Mouse (Mus musculus) hindbrain, embryonic 10.5 days (tissue): Measurements from ENCODE around the gene Htr6. TPM values are rescaled to one million over a fixed set of nuclear protein-coding genes. Genes with fewer than 3 reads are reported as not detected.

Experiments used
- DNase-seq: peaks from one replicate; pipeline ENCODE4 v3.0.0-alpha.2; 2017; ENCODE audit warnings: low spot score
- H3K27ac ChIP-seq: fragments of 300-500 bp; sonication (generic); 2 replicates; pipeline ENCODE4 v1.5.1; 2016; ENCODE audit warnings: mild to moderate bottlenecking, moderate library complexity
- H3K27me3 ChIP-seq: fragments of 300-500 bp; sonication (generic); 2 replicates; pipeline ENCODE4 v1.6.1; 2016; ENCODE audit warnings: mild to moderate bottlenecking; ENCODE audit not compliant: poor library complexity, insufficient read depth, severe bottlenecking
- H3K36me3 ChIP-seq: fragments of 300-500 bp; sonication (generic); 2 replicates; pipeline ENCODE4 v1.6.1; 2016; ENCODE audit warnings: mild to moderate bottlenecking, moderate library complexity
- H3K4me1 ChIP-seq: fragments of 300-500 bp; sonication (generic); replicated peaks from 2 replicates; pipeline ENCODE4 v1.6.1; 2016; ENCODE audit warnings: mild to moderate bottlenecking
- H3K4me3 ChIP-seq: fragments of 300-500 bp; sonication (generic); 2 replicates; pipeline ENCODE4 v1.5.1; 2016; ENCODE audit warnings: mild to moderate bottlenecking, moderate library complexity
- H3K9me3 ChIP-seq: fragments of 300-500 bp; sonication (generic); 2 replicates; pipeline ENCODE4 v1.6.1; 2016; ENCODE audit warnings: mild to moderate bottlenecking, moderate library complexity
- WGBS: fragments of 180-500 bp; shearing (Covaris S2); methylation state at CpG from one replicate; pipeline ENCODE4 v1.1.7; 2016; 5-methylcytosine and 5-hydroxymethylcytosine counted together
- polyA plus RNA-seq: library from polyadenylated mRNA; unstranded; fragments of >200 nt; fragmentation: Nextera tagmentation; extraction: Ambion mirVana; gene quantifications from 2 replicates; pipeline ENCODE4 v1.2.1, GENCODE M21; 2016

Htr6 gene
- polyA plus RNA-seq, 1 experiment from 2014 or later, result 0.08 TPM

GRCm38 (mm10) chr4:139055744-139056143 lies 19.6 kb downstream of the Htr6 start:
- Histone ChIP-seq H3K9me3 (no peaks in the 10 kb centered on the region), H3K27me3 (no peaks in the 10 kb centered on the region), H3K36me3 (no peaks in the 10 kb centered on the region), H3K4me1 (peaks cover 17% of the 10 kb centered on the region), H3K4me3 (no peak overlapping the region), H3K27ac (no peak overlapping the region)
- 79% methylated on average over 3 of the region's 3 CpGs for WGBS
- DNase-seq, result no peak

GRCm38 (mm10) chr4:139055336-139055735 lies 20.0 kb downstream of the Htr6 start:
- no peak overlapping the region for H3K27ac ChIP-seq
- H3K4me1 ChIP-seq, result peaks cover 17% of the 10 kb centered on the region
- H3K9me3 ChIP-seq, result no peaks in the 10 kb centered on the region
- no peaks in the 10 kb centered on the region for H3K36me3 ChIP-seq
- no peak overlapping the region for H3K4me3 ChIP-seq
- 87% methylated on average over 4 of the region's 4 CpGs for WGBS
- no peak for DNase-seq
- H3K27me3 ChIP-seq, result no peaks in the 10 kb centered on the region

GRCm38 (mm10) chr4:139054300-139054923 lies 21.0 kb downstream of the Htr6 start:
- no peaks in the 10 kb centered on the region for H3K36me3 ChIP-seq
- H3K4me1 ChIP-seq, result peaks cover 17% of the 10 kb centered on the region; the same call in 1 of the 2 replicates
- no peaks in the 10 kb centered on the region for H3K9me3 ChIP-seq
- 53% methylated on average over 9 of the region's 9 CpGs for WGBS
- no peaks in the 10 kb centered on the region for H3K27me3 ChIP-seq
- H3K27ac ChIP-seq, result no peak overlapping the region
- no peak for DNase-seq
- H3K4me3 ChIP-seq, result no peak overlapping the region

- Histone ChIP-seq H3K9me3 (no peaks in the 10 kb centered on the region), H3K27ac (no peak overlapping the region), H3K36me3 (no peaks in the 10 kb centered on the region), H3K4me3 (no peak overlapping the region), H3K27me3 (no peaks in the 10 kb centered on the region), H3K4me1 (peaks cover 17% of the 10 kb centered on the region; the same call in 1 of the 2 replicates)
- 42% methylated on average over 5 of the region's 5 CpGs for WGBS
- DNase-seq, result no peak
These were observed 22.0 kb downstream of the Htr6 start for GRCm38 (mm10) chr4:139053391-139053790.

GRCm38 (mm10) chr4:139052796-139053195 lies 22.6 kb downstream of the Htr6 start:
- Histone ChIP-seq H3K4me1 (peaks cover 17% of the 10 kb centered on the region; the same call in 1 of the 2 replicates), H3K27ac (no peak overlapping the region), H3K9me3 (no peaks in the 10 kb centered on the region), H3K27me3 (no peaks in the 10 kb centered on the region), H3K36me3 (no peaks in the 10 kb centered on the region), H3K4me3 (no peak overlapping the region)
- 80% methylated on average over 7 of the region's 7 CpGs for WGBS
- no peak for DNase-seq

GRCm38 (mm10) chr4:139048518-139048917 lies 26.9 kb downstream of the Htr6 start:
- no peak overlapping the region for H3K27ac ChIP-seq
- peaks cover 10% of the 10 kb centered on the region; the same call in 1 of the 2 replicates for H3K4me1 ChIP-seq
- DNase-seq, result no peak
- H3K4me3 ChIP-seq, result no peak overlapping the region
- whole genome bisulfite sequencing, result 80% methylated on average over 6 of the region's 6 CpGs
- peaks cover 4% of the 10 kb centered on the region; the same call in 1 of the 2 replicates for H3K9me3 ChIP-seq
- H3K27me3 ChIP-seq, result no peaks in the 10 kb centered on the region
- no peaks in the 10 kb centered on the region for H3K36me3 ChIP-seq

GRCm38 (mm10) chr4:139046354-139046753 lies 29.0 kb downstream of the Htr6 start:
- 87% methylated on average over 5 of the region's 5 CpGs for WGBS
- no peaks in the 10 kb centered on the region for H3K36me3 ChIP-seq
- peaks cover 4% of the 10 kb centered on the region; the same call in 1 of the 2 replicates for H3K9me3 ChIP-seq
- H3K27ac ChIP-seq, result no peak overlapping the region
- H3K4me1 ChIP-seq, result no peaks in the 10 kb centered on the region
- H3K4me3 ChIP-seq, result no peak overlapping the region
- H3K27me3 ChIP-seq, result no peaks in the 10 kb centered on the region
- no peak for DNase-seq

- Histone ChIP-seq H3K4me3 (no peak overlapping the region), H3K36me3 (no peaks in the 10 kb centered on the region), H3K4me1 (peaks cover 15% of the 10 kb centered on the region), H3K27ac (no peak overlapping the region), H3K27me3 (peaks cover 11% of the 10 kb centered on the region), H3K9me3 (peaks cover 4% of the 10 kb centered on the region; the same call in 1 of the 2 replicates)
- DNase-seq, result no peak
- 89% methylated on average over 5 of the region's 5 CpGs for WGBS
These were observed 30.8 kb downstream of the Htr6 start for GRCm38 (mm10) chr4:139044566-139044965.

- WGBS, result 83% methylated on average over 2 of the region's 2 CpGs
- DNase-seq, result no peak
- peaks cover 24% of the 10 kb centered on the region for H3K4me1 ChIP-seq
- no peak overlapping the region for H3K27ac ChIP-seq
- peaks cover 4% of the 10 kb centered on the region; the same call in 1 of the 2 replicates for H3K9me3 ChIP-seq
- H3K4me3 ChIP-seq, result no peak overlapping the region
- H3K27me3 ChIP-seq, result peaks cover 20% of the 10 kb centered on the region
- H3K36me3 ChIP-seq, result no peaks in the 10 kb centered on the region
These were observed 31.8 kb downstream of the Htr6 start for GRCm38 (mm10) chr4:139043600-139043999.

GRCm38 (mm10) chr4:139042611-139043010 lies 32.8 kb downstream of the Htr6 start:
- no peak for DNase-seq
- peaks cover 4% of the 10 kb centered on the region; the same call in 1 of the 2 replicates for H3K9me3 ChIP-seq
- H3K27ac ChIP-seq, result no peak overlapping the region
- H3K4me1 ChIP-seq, result peaks cover 34% of the 10 kb centered on the region
- H3K4me3 ChIP-seq, result no peak overlapping the region
- 86% methylated on average over 5 of the region's 5 CpGs for WGBS
- H3K27me3 ChIP-seq, result peaks cover 20% of the 10 kb centered on the region
- H3K36me3 ChIP-seq, result no peaks in the 10 kb centered on the region

GRCm38 (mm10) chr4:139040084-139040839 lies 35.1 kb downstream of the Htr6 start:
- no peaks in the 10 kb centered on the region for H3K36me3 ChIP-seq
- H3K27ac ChIP-seq, result peak overlapping the region; percentile 35; the same call in 1 of the 2 replicates
- peaks cover 8% of the 10 kb centered on the region; the same call in 1 of the 2 replicates for H3K9me3 ChIP-seq
- H3K4me1 ChIP-seq, result peaks cover 37% of the 10 kb centered on the region
- 7% methylated on average over 10 of the region's 10 CpGs for WGBS
- no peak for DNase-seq
- peaks cover 20% of the 10 kb centered on the region for H3K27me3 ChIP-seq
- no peak overlapping the region for H3K4me3 ChIP-seq

GRCm38 (mm10) chr4:139037795-139038607 lies 37.4 kb downstream of the Htr6 start:
- 78% methylated on average over 17 of the region's 17 CpGs for WGBS
- no peak for DNase-seq
- Histone ChIP-seq H3K27me3 (peaks cover 20% of the 10 kb centered on the region), H3K9me3 (peaks cover 4% of the 10 kb centered on the region; the same call in 1 of the 2 replicates), H3K36me3 (no peaks in the 10 kb centered on the region), H3K4me3 (no peak overlapping the region), H3K4me1 (peaks cover 37% of the 10 kb centered on the region), H3K27ac (0 out of 2 replicates have a peak overlapping the region, but pooled peaks have one; percentile 46)
